Mouse (Mus musculus): ENCODE data around the gene Dst. TPM values are rescaled to one million over a fixed set of nuclear protein-coding genes. Genes with fewer than 3 reads are reported as not detected.

Gene Dst
- polyA plus RNA-seq, 1 experiment from 2014 or later = 15.6 TPM

GRCm38 (mm10) chr1:34273922-34274321 is 365.9 kb downstream of the Dst start:
- ATAC-seq (ENCODE audit: insufficient read depth) (no peak), DNase-seq (no peak)
- no peak overlapping the region for H3K9ac ChIP-seq
- no peaks in the 10 kb centered on the region for H3K4me1 ChIP-seq (ENCODE audit: insufficient read depth)
- H3K27me3 ChIP-seq (ENCODE audit: insufficient read depth, low read length) = no peaks in the 10 kb centered on the region
- TF ChIP-seq CTCF (IDR thresholded peaks at IDR 0.05; ENCODE audit: low read depth) = no peak
- no peaks in the 10 kb centered on the region for H3K9me3 ChIP-seq (ENCODE audit: low read depth, low read length)
- no peak overlapping the region for H3K4me3 ChIP-seq (ENCODE audit: low read depth, low read length)
- no peak overlapping the region for H3K4me2 ChIP-seq
- peaks cover 38% of the 10 kb centered on the region; the same call in 1 of the 2 replicates for H3K36me3 ChIP-seq (ENCODE audit: insufficient read depth)
- 87% methylated on average over 12 of the region's 12 CpGs for WGBS
- H3K27ac ChIP-seq (ENCODE audit: low read depth) = no peak overlapping the region

- DNase-seq (no peak), ATAC-seq (ENCODE audit: insufficient read depth) (no peak)
- Histone ChIP-seq H3K4me1 (ENCODE audit: insufficient read depth) (no peaks in the 10 kb centered on the region), H3K4me3 (ENCODE audit: low read depth, low read length) (no peak overlapping the region), H3K9ac (no peak overlapping the region), H3K9me3 (ENCODE audit: low read depth, low read length) (no peaks in the 10 kb centered on the region), H3K27ac (ENCODE audit: low read depth) (no peak overlapping the region), H3K4me2 (no peak overlapping the region), H3K36me3 (ENCODE audit: insufficient read depth) (peaks cover 30% of the 10 kb centered on the region; the same call in 1 of the 2 replicates), H3K27me3 (ENCODE audit: insufficient read depth, low read length) (no peaks in the 10 kb centered on the region)
- 89% methylated on average over 13 of the region's 13 CpGs for WGBS
- no peak for TF ChIP-seq CTCF (IDR thresholded peaks at IDR 0.05; ENCODE audit: low read depth)
These were observed 367.8 kb downstream of the Dst start for GRCm38 (mm10) chr1:34275787-34276186.

GRCm38 (mm10) chr1:34276756-34277155 is 368.7 kb downstream of the Dst start:
- H3K4me2 ChIP-seq = no peak overlapping the region
- no peak overlapping the region for H3K27ac ChIP-seq (ENCODE audit: low read depth)
- DNase-seq (no peak), ATAC-seq (ENCODE audit: insufficient read depth) (no peak)
- H3K9me3 ChIP-seq (ENCODE audit: low read depth, low read length) = no peaks in the 10 kb centered on the region
- H3K27me3 ChIP-seq (ENCODE audit: insufficient read depth, low read length) = no peaks in the 10 kb centered on the region
- TF ChIP-seq CTCF (IDR thresholded peaks at IDR 0.05; ENCODE audit: low read depth) = no peak
- no peak overlapping the region for H3K4me3 ChIP-seq (ENCODE audit: low read depth, low read length)
- no peak overlapping the region for H3K9ac ChIP-seq
- 78% methylated on average over 7 of the region's 7 CpGs for WGBS
- peaks cover 24% of the 10 kb centered on the region; the same call in 1 of the 2 replicates for H3K36me3 ChIP-seq (ENCODE audit: insufficient read depth)
- H3K4me1 ChIP-seq (ENCODE audit: insufficient read depth) = no peaks in the 10 kb centered on the region

GRCm38 (mm10) chr1:34277259-34277658 is 369.2 kb downstream of the Dst start:
- no peak overlapping the region for H3K27ac ChIP-seq (ENCODE audit: low read depth)
- TF ChIP-seq CTCF (IDR thresholded peaks at IDR 0.05; ENCODE audit: low read depth) = no peak
- no peak overlapping the region for H3K4me2 ChIP-seq
- H3K4me3 ChIP-seq (ENCODE audit: low read depth, low read length) = no peak overlapping the region
- no peaks in the 10 kb centered on the region for H3K9me3 ChIP-seq (ENCODE audit: low read depth, low read length)
- 56% methylated on average over 8 of the region's 8 CpGs for WGBS
- H3K36me3 ChIP-seq (ENCODE audit: insufficient read depth) = peaks cover 25% of the 10 kb centered on the region; the same call in 1 of the 2 replicates
- H3K9ac ChIP-seq = no peak overlapping the region
- DNase-seq = no peak
- H3K4me1 ChIP-seq (ENCODE audit: insufficient read depth) = no peaks in the 10 kb centered on the region
- no peak; the same call in 1 of the 2 replicates for ATAC-seq (ENCODE audit: insufficient read depth)
- H3K27me3 ChIP-seq (ENCODE audit: insufficient read depth, low read length) = no peaks in the 10 kb centered on the region

- ATAC-seq (ENCODE audit: insufficient read depth) = no peak
- H3K27me3 ChIP-seq (ENCODE audit: insufficient read depth, low read length) = no peaks in the 10 kb centered on the region
- H3K4me1 ChIP-seq (ENCODE audit: insufficient read depth) = no peaks in the 10 kb centered on the region
- no peak overlapping the region for H3K9ac ChIP-seq
- no peak for DNase-seq
- TF ChIP-seq CTCF (IDR thresholded peaks at IDR 0.05; ENCODE audit: low read depth) = no peak
- peaks cover 10% of the 10 kb centered on the region; the same call in 1 of the 2 replicates for H3K36me3 ChIP-seq (ENCODE audit: insufficient read depth)
- 78% methylated on average over 7 of the region's 7 CpGs for WGBS
- no peak overlapping the region for H3K4me3 ChIP-seq (ENCODE audit: low read depth, low read length)
- no peaks in the 10 kb centered on the region for H3K9me3 ChIP-seq (ENCODE audit: low read depth, low read length)
- H3K27ac ChIP-seq (ENCODE audit: low read depth) = no peak overlapping the region
- H3K4me2 ChIP-seq = no peak overlapping the region
These were observed 375.5 kb downstream of the Dst start for GRCm38 (mm10) chr1:34283502-34283901.

- no peak overlapping the region for H3K4me3 ChIP-seq (ENCODE audit: low read depth, low read length)
- no peaks in the 10 kb centered on the region for H3K27me3 ChIP-seq (ENCODE audit: insufficient read depth, low read length)
- no peak overlapping the region for H3K9ac ChIP-seq
- H3K9me3 ChIP-seq (ENCODE audit: low read depth, low read length) = no peaks in the 10 kb centered on the region
- 65% methylated on average over 9 of the region's 9 CpGs for WGBS
- H3K27ac ChIP-seq (ENCODE audit: low read depth) = no peak overlapping the region
- ATAC-seq (ENCODE audit: insufficient read depth) (no peak; the same call in 1 of the 2 replicates), DNase-seq (peak; percentile 63)
- no peaks in the 10 kb centered on the region for H3K4me1 ChIP-seq (ENCODE audit: insufficient read depth)
- no peak for TF ChIP-seq CTCF (IDR thresholded peaks at IDR 0.05; ENCODE audit: low read depth)
- H3K36me3 ChIP-seq (ENCODE audit: insufficient read depth) = peaks cover 10% of the 10 kb centered on the region; the same call in 1 of the 2 replicates
- H3K4me2 ChIP-seq = no peak overlapping the region
These were observed 377.0 kb downstream of the Dst start for GRCm38 (mm10) chr1:34284979-34285378.

GRCm38 (mm10) chr1:34287731-34288130 is 379.7 kb downstream of the Dst start:
- no peak overlapping the region for H3K9ac ChIP-seq
- H3K9me3 ChIP-seq (ENCODE audit: low read depth, low read length) = no peaks in the 10 kb centered on the region
- 86% methylated on average over 10 of the region's 10 CpGs for WGBS
- DNase-seq (no peak), ATAC-seq (ENCODE audit: insufficient read depth) (no peak)
- H3K27ac ChIP-seq (ENCODE audit: low read depth) = no peak overlapping the region
- no peak overlapping the region for H3K4me3 ChIP-seq (ENCODE audit: low read depth, low read length)
- no peaks in the 10 kb centered on the region for H3K4me1 ChIP-seq (ENCODE audit: insufficient read depth)
- no peak for TF ChIP-seq CTCF (IDR thresholded peaks at IDR 0.05; ENCODE audit: low read depth)
- H3K36me3 ChIP-seq (ENCODE audit: insufficient read depth) = peaks cover 9% of the 10 kb centered on the region; the same call in 1 of the 2 replicates
- no peaks in the 10 kb centered on the region for H3K27me3 ChIP-seq (ENCODE audit: insufficient read depth, low read length)
- H3K4me2 ChIP-seq = no peak overlapping the region
